Mouse (Mus musculus) kidney, adult 18-20 months (tissue): ENCODE measurements at regions not wholly inside any gene's neighbourhood (a gene's known extent, or its start where the extent isn't known, plus 50 kb on each side); places are given as distances from the start of the nearest gene placed in this dataset.

Experiments used
- DNase-seq: peaks from one replicate; pipeline ENCODE4 v3.0.0; 2021

DNA sequence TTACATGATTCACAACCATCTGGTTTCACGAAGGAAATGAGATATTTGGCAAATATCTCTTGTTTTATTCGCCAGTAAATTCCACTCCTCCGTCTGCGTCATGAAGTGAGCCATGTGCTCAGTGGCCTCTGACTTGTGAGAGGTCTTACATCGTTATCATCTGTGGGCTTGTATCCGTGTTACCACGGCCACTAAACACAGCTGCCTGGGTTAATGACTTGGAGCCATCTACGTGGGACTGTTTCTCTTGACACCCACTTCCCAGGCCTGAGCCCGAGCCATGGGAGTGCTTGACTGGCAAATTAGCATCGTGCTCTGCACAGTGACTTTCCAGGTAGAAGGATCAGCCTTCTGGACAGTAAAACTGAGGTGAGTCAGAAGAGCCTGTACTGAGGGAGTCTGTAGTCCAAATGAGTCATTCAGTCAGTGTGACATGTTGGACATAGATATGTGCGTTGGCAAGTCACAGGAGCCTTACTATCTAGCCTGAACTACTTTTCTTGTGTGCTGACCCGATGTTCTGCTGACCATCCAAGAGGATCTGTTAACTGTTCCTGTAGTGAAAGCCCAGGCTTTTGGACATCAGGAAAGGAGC is 137.7 kb downstream of the Tmx1 start:
- peak; percentile 12 for DNase-seq

DNA sequence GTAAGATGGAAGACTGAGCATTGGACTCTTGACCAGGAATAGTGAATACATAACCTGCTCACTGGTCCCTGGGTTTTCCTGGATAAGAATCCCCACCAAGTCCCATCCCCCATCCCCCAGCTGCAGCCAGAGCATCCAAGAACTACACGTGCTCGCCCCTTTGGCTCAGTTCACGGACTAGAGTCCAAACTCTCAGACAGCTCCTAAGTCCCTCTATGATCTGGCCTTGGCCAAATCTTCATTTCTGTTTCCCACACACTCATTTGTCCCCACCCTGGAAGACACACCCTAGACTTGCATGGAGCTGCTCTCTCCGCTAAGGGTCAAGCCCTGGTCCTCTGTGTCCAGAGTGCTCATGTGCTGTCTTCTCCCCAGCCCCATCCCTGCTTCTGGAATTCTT is 139.9 kb downstream of the Tmx1 start:
- no peak for DNase-seq

DNA sequence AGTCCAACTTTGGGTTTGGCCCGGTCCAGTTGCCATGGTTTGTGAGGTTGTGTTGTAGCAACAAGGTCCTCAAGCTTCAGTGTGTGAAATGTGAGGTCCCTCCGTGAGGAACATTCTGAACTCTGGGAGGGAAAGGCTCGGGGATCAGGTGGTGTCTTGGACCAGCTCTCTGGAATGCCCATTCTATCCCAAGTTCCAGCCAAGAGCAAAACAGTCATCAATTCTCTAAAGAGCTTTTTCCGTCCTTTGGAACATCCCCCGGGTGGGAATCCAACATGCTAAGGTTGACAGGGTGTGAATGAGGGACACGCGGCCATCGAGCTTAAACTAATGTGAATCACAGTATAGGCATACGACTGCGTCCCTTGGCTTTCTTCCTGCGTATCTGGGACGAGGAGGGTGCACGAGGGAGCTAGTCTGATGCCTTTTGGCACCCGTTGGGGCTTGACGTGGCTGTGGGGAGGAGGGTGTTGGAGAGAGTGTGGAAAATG is 145.4 kb downstream of the Tmx1 start:
- no peak for DNase-seq

DNA sequence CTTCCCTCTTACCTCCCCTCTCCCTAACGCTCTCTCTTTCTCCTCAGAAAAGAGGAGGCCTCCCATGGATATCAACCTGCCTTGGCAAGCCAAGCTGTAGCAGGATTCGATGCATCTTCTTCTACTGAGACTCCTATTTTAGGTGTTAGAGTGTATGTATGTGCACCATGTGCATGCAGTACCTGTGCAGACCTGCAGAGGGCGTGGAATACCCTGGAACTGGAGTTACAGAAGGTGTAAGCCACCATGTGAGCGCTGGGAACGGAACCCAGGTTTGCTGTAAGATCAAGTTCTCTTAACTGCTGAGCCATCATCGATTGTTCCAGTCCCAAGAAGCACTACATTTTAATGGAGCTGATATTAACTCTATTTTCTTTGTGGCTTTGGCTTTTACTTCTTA is 146.8 kb downstream of the Tmx1 start:
- DNase-seq, result no peak

DNA sequence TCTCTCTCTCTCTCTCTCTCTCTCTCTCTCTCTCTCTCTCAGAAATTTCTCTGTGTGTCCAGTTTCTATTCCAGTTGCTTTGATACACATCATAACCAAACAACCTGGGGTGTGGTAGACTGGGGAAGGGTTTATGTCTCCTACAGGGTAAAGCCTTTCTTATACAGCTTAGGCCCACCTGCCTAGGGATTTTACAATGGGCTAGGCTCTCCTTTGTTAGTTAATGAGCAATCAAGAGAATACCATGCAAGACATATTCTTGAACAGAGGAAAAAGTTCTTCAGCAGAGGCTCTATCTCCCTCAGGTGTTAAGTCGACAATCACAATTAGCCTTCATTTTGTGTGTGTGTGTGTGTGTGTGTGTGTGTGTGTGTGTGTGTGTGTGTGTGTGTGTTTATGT is 151.0 kb downstream of the Tmx1 start:
- DNase-seq, result no peak

DNA sequence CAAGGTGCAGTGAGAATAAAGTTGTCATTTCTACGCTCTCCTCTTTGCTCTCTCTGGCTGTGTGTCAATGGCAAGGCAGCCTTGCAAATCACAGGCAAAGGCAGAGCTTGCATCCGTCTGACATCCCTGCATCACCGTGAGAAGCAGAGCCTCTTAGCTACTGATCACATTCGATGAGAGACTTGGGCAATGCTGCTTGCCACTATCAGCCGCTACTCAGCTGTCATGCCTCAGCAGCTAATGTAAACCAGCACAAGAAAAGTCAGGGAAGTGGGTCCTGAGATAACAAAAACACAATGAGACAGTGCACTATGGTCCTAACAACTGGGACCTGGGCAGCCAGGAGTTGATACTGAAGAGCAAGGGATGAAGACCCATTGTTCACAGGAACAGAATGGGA is 155.8 kb downstream of the Tmx1 start:
- DNase-seq, result no peak

DNA sequence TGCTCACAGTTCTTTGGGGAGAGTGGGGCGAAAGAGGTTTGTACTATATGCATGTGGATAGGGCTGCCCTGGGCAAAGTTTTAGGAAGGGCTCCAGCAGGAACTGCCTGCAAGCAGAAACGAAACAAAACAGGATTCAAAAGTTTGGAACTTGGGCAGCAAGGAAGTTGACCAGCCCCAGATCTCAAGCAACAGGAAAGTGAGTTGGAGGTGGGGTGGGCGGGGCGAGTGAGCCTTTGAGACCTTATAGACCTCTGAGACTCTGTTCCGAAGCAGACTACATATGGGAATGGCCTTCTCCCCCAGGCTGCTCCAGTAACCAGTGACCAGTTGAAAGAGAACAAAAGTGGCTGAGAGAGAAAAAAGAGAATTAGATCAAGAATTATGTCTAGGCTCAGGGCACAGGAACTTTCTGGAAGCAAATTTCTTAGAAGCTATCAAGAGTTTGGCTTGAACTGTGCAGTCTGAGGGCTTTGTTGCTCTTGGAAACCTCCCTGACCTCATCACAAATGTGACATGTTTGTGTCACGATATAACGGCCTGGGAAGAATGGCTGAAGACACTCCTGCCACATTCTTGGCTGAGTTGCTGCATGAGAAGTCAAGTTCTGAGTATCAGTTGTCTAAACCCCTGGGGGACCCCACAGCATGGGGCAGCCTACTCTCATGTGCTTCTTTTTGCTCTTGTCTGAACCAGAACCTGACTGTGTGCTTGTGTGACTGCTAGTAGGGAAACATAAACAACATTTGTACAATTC is 156.4 kb downstream of the Tmx1 start:
- no peak for DNase-seq

DNA sequence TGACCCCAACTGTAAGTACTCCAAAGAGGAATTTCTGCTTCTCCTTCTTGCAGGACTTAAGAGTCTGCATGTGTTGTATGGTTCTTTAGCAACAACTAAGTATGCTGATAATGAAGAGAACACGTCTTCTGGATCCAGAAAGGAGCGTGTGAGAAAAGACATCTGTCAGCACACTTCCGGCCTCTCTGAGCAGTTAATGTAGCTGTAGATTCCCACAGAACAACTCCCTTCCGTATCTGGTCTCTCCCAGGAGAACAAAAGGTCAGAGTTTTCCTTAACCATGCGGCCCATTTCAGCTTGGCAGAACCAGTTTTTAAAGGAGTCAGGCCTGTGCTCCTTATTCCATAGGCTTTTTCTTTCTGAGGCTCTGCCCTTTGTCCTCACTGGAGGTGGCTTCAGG is 159.0 kb downstream of the Tmx1 start:
- peak; percentile 16 for DNase-seq

DNA sequence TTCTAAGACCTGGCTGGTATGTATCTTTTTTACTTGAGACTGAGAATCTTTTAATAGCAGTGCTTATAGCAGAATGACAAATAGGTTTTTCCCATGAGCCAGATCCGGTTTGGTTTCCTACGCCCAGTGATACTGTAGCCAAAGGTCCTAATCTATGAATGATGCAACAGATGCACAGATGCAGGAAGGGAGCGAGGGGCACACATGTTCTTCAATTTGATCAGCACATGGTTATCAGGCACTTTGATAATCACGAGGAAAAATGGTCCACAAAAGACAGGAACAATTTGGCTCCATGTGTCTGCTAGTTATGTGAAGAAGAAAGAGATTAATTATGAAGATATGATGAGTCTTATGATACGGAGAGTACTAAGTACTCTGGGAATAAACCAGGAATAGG is 160.3 kb downstream of the Tmx1 start:
- DNase-seq, result no peak

DNA sequence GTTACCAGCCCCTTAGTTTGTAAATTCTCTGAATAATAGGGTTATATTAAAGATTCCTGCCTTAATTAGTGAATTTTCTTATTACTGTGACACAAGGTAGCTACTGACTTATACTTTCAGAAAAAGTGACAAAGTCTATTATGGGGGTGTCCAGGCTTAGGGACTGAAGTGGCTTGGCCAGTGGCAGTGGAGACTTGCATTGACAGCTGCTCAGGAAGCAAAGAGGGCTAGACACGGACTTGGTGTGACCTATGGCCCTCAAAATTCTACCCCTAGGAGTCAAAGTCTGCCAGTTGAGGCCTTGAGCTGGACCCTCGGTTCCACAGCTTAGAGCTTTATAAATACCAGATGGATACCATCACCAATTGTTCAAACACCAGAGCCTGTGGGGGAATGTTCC is 161.2 kb downstream of the Tmx1 start:
- no peak for DNase-seq

DNA sequence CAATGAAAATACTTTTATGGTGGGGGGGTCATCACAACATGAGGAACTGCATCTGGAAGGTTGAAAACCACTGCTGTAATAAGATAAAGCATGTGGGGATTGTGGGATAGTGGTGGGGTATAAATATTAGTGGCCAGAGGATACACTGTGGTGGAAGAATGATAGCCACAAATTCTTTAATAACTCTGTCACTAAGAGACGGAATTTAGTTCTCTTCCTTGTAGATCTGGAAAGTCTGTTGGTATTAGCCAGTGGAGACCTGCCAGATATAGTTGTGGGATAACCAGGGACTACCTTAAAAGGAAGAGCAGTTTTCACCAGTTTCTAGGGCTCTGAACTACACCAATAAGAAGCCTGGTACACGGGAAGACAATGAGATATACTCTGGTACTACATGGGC is 161.8 kb downstream of the Tmx1 start:
- DNase-seq, result no peak

DNA sequence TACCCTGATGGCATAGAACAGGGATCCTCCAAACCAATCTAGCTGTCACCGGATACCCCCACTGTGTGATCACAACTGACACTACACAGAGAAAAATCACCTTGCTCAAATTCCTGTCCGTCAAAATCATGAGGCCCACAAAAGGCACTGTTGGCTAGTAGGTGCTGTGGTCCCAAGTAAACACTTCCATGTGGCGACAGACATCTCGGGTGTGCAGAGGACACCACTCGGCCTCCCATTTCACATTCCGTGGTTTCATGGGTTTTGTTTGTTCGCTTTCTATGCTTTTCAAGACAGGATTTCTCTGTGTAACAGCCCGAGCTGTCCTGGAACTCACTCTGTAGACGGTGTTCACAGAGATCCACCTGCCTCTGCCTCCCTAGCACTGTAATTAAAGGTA is 162.2 kb downstream of the Tmx1 start:
- DNase-seq, result no peak

DNA sequence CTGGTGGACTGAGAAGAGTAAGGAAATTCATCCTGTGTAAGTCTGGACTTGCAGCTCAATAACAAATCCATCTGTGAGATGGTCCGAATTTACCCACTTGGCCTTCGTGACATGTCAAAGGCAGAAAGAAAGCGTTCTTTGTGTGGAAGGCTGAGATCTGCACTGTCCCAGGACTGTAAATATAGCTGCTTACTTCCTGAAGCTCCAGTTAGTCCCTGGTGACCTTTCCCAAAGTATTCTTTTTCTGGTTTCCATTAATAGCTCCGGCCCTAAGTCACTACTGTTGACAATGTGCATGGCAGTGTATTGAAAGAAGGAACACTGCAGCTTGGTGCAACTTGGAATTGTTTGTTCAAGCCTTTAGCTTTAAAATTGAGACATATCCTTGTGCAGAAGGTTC is 163.2 kb downstream of the Tmx1 start:
- no peak for DNase-seq

DNA sequence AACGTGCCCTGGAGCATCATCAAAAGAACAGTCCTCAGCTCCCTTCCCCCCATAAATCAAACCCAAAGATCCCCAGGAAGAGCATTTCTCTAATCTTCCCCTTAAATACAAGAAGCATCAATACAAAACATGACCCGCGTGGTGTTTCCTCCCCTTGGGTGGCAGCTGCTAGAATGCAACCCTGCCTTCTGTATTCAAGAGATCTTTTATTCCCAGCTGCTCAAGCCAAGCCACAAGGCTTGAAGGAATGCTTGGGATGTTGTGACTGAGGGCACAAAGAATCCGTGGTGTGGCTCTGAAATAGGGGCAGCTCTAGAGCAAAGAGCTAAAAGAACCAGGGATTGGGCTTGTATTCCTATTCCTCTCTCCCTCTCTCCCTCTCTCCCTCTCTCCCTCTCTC is 163.6 kb downstream of the Tmx1 start:
- DNase-seq, result no peak

DNA sequence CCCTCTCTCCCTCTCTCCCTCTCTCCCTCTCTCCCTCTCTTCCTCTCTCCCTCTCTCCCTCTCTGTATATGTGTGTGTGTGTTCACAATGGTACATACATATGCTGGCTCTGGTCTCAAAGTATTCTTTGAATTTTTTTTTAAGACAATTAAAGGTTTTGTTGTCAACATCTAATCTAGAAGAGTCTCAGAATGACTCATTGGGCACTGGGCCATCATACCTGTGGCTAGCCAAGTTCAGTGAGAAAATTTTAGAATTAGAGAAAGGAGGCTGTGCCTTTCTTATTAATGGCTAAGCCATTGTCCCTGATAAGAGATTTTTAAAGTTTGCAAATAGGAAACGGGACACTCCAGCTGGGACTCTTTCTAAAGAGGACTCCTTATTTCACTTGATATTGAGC is 164.1 kb downstream of the Tmx1 start:
- DNase-seq, result no peak

DNA sequence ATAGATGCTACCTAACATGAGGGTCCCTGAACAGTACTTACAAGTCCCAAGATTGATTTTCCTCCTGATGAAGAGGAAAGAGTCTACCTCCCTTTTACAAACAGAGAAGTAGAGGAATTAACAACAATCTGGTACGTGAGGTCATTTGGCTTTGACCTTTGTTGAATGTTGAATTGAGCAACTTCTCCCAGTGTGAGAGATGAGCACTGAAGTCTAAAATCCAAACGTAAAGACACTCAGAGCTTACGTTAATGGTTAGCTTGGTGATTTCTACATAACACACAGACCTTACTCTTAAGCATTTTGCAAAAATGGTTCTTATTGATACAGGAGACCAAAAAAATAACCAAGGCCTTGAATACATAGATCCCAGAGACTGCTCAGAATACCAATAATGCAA is 165.1 kb downstream of the Tmx1 start:
- no peak for DNase-seq

DNA sequence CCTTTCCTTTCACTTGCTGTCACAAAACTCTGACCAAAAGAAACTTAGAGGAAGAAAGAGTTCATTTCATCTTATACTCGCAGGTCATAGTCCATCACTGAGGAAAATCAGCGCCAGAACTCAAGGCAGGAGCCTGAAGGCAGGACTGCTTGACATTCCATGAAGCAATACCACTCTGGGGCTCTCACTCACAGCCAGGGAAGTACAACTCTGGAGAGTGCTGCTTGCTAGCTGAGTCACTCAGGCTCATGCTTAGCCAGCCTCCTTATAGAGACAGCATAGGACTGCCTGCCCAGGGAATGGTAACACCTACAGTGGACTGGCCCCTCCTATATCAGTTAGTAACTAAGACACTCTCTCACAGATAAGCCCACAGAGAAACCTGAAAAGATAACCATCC is 166.5 kb downstream of the Tmx1 start:
- DNase-seq, result no peak

DNA sequence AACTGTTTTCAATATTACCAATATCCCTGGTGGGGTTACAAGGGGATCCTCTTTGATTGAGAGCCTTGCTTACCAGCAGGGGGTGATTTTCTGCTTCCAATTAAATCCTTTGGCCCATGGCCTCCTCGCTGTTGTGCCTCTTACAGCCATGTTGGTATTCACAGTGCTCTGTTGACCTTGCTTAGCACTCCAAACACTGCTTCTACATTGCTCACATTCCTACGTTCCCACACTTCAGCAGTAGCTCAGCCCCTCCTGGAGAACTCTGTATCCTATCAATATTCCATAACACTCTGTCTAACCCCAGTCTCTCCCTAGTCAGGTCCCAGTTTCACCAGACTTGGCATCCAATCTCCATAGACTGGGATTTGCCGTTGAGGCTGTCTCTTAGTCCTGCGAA is 169.1 kb downstream of the Tmx1 start:
- no peak for DNase-seq

DNA sequence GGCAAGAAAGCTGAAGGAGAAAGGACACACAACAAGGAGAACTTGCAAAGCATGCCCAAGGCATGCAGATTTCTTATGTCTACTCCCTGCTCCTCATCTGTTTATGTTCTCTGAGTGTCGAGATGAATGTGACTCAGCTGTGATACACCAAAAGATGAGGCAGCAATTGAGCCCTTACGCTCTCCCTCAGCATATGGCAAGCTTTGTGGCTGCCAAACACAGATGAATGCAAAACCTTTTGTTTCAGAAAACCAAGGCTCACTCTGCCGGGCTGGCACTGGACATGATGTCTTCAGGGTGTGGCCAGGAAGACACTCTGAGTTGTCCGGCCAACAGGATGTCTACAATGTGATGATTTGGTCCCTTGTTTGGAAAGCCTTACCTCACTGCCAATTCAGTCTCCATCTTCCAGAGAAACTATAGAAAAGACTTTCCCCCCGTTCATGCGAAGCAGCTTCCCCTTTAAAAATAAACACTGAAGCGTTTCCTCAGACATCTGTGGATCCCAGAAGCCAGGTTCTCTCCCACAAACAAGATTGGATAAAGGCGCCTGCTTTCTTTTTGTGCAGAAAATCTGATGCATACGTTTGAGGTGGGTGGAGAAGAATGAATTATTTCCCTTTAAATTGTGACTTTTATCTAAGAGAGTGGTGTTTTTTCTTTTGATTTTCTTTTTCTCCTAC is 171.5 kb downstream of the Tmx1 start:
- no peak for DNase-seq

DNA sequence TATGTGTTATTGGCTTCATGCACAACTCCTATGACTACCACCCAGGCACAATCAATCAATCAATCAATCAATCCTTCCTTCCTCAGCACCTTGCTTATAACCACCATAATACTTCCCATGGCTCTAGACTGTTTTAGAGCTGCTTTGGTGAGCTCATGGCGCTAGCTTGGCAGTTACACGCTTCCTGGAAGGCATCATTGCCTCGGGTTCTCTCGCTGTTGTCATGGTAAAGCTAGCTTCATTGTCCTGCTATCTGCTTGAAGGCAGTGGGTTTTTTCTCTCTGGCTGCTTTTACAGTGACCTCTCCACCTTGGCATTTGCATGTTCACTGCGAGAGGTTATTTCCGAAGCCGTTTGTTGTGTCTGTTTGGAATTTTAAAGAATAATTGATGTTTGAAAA is 174.7 kb downstream of the Tmx1 start:
- DNase-seq, result no peak

DNA sequence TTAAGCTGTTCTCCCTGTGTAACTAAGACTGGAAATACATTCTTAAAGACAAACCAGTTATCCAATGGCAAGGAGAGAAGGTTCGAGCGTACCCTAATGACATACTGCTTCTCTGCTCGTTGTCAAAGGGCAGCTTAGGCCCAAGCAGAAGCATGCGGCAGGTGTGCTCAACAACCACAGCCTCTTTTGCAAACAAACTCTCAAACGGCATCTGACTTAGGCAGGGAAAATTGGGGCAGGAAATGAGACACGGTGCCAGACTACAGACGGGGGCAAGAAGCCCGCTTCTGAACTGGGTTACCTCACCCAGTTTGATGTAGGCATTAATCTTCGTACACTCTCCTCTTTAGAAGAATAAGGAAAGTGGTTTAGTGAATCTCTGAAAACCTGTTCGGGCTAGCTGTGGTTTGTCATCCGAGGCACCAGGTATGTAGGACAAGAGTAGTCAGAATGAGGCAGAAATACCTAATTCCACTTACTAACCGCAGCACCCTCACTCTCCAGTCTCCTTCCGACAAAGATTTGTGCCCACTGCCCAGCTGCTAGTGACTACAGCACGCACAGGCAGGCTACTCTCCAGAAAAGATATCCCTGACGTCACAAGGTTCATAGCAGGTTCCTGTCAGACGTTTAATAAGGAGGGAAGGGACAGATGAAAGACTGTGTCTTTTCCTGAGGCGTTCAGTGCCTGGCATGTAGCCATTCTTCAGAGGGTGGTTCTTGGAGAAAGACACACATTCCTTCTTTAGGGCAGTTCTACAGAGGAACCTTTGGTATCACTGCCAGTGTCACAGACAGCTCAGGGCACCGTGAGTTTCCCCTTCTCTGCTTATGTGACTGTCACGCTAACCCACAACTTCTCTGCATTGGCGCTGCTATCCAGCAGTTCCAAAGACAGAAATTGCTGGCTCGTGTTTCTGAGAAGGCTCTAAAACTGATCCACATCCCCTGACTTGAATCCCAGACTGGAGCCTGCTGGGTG is 175.8 kb downstream of the Tmx1 start:
- DNase-seq, result no peak

DNA sequence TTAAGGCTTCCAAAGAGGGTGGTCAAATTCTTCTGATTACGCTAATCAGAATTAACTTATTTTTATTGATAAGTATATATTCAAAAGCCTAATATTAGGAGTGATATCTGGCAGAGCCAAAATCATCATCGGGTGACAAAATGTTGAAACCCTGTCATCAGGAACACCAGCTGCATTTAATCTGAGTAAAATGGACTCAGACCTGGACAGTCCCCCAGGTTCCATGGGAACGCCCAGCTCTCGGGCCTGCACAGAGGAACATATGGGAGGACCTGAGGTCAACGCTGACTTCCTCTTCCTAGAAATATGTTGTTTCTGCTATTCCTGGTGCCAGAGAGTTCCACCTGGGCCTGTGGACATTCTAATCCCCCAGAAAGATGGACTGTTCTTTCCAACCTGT is 176.5 kb downstream of the Tmx1 start:
- no peak for DNase-seq

DNA sequence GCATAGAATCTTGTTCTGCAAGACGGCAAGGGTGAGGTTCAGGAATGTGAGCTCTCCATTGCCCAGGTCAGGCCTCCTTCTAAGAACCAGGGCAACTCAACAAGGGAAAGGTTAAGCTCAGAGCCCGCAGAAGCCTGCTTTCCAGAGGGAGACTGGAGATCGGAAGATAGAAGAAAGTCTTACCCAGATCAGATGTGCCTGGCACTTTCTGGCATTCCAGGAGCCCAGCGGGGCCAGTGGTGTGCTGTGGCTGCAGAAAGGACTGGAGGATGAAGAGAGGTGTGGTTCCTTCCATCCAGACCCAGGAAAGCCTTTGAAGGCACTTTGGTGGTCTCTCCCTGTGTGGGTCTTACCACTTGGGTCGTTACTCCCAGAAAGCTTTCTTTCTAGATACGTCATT is 178.4 kb downstream of the Tmx1 start:
- DNase-seq, result no peak
